Mouse (Mus musculus) cerebellum, adult 2 months (tissue): Measurements from ENCODE around the gene Zmat5.

Source experiments
- CTCF ChIP-seq: fragments of 200-500 bp; IDR thresholded peaks from 2 replicates; pipeline ENCODE4 v1.5.1; 2011; ENCODE audit warnings: low read depth, mild to moderate bottlenecking, control low read depth, low read length, moderate library complexity, borderline replicate concordance; ENCODE audit not compliant: insufficient read depth
- POLR2A ChIP-seq: fragments of 200-500 bp; IDR thresholded peaks from 2 replicates; pipeline ENCODE4 v1.6.1; 2011; ENCODE audit warnings: low read length, control low read depth, borderline replicate concordance; ENCODE audit not compliant: insufficient read depth

GRCm38 (mm10) chr11:4762511-4762910 is 58.0 kb downstream of the Zmat5 start:
- TF ChIP-seq POLR2A: no peak
- TF ChIP-seq CTCF: no peak
